Mouse (Mus musculus) intestine, embryonic 16.5 days (tissue): ENCODE measurements around the gene Ifna11. TPM values are rescaled to one million over a fixed set of nuclear protein-coding genes. Genes with fewer than 3 reads are reported as not detected.

Experiments
- ATAC-seq: fragments of 200-750 bp; cut with Nextera tagmentation; 2 replicates; pipeline ENCODE4 v1.8.0; 2017; ENCODE audit warnings: moderate TSS enrichment, moderate library complexity
- H3K27ac ChIP-seq: fragments of 300-500 bp; sonication (generic); 2 replicates; pipeline ENCODE4 v1.5.1; 2014; ENCODE audit warnings: mild to moderate bottlenecking, low read length
- H3K27me3 ChIP-seq: fragments of 300-500 bp; sonication (generic); replicated peaks from 2 replicates; pipeline ENCODE4 v1.6.1; 2014; ENCODE audit warnings: low read length, control low read depth, mixed read lengths; ENCODE audit not compliant: control insufficient read depth, insufficient read depth
- H3K36me3 ChIP-seq: fragments of 300-500 bp; sonication (generic); 2 replicates; pipeline ENCODE4 v1.6.1; 2014; ENCODE audit warnings: low read length, control low read depth; ENCODE audit not compliant: control insufficient read depth, insufficient read depth
- H3K4me1 ChIP-seq: fragments of 300-500 bp; sonication (generic); 2 replicates; pipeline ENCODE4 v1.6.1; 2014; ENCODE audit warnings: low read length, control low read depth, mixed read lengths; ENCODE audit not compliant: control insufficient read depth, insufficient read depth
- H3K4me2 ChIP-seq: fragments of 300-500 bp; sonication (generic); 2 replicates; pipeline ENCODE4 v1.6.1; 2014; ENCODE audit warnings: low read depth, low read length, control low read depth
- H3K4me3 ChIP-seq: fragments of 300-500 bp; sonication (generic); 2 replicates; pipeline ENCODE4 v1.5.1; 2014; ENCODE audit warnings: mild to moderate bottlenecking, low read length
- H3K9ac ChIP-seq: fragments of 300-500 bp; sonication (generic); 2 replicates; pipeline ENCODE4 v1.6.1; 2014; ENCODE audit warnings: low read depth, low read length
- H3K9me3 ChIP-seq: fragments of 300-500 bp; sonication (generic); 2 replicates; pipeline ENCODE4 v1.6.1; 2016; ENCODE audit warnings: low read length, control low read depth; ENCODE audit not compliant: control insufficient read depth
- WGBS: fragments of 180-500 bp; shearing (Covaris S2); extraction: QIAGEN DNeasy Blood & Tissue Kit; methylation state at CpG from one replicate; pipeline ENCODE4 v1.1.7; 2014; 5-methylcytosine and 5-hydroxymethylcytosine counted together
- polyA plus RNA-seq: library from polyadenylated mRNA; unstranded; fragments of >200 nt; fragmentation: Nextera tagmentation; extraction: Ambion mirVana; gene quantifications from 2 replicates; pipeline ENCODE4 v1.2.1, GENCODE M21; 2015

Gene Ifna11
- polyA plus RNA-seq, 1 experiment from 2014 or later, result not detected

DNA sequence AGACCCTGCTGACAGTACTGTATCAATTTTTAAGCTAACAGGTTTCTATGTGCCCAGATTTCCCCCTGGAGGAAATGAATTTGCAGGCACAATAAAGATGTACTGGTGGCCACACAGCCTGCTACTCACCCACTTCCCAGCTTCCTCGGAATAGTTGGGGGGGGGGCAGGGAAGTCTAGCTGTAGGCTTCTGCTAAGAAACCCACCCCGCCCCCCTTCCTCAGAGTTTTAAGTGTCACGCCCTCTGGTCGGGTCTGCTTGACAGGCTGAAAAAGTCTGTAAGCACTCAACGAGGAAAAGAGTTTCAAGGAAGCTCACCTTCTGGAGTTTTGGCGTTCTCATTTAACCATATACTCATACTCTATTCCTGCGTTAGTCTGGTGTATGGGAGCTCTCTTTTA, 43.5 kb downstream of the Ifna11 start:
- H3K4me1 ChIP-seq, result peaks cover 6% of the 10 kb centered on the region; the same call in 1 of the 2 replicates

GRCm38 (mm10) chr4:88864599-88864998, 44.8 kb downstream of the Ifna11 start:
- Histone ChIP-seq H3K36me3 (no peaks in the 10 kb centered on the region), H3K4me1 (peaks cover 6% of the 10 kb centered on the region; the same call in 1 of the 2 replicates), H3K27me3 (no peaks in the 10 kb centered on the region; the same call in 1 of the 2 replicates), H3K27ac (no peak overlapping the region), H3K9ac (no peak overlapping the region), H3K4me2 (no peak overlapping the region), H3K9me3 (no peaks in the 10 kb centered on the region), H3K4me3 (no peak overlapping the region)
- no peak for ATAC-seq
- WGBS, result 65% methylated on average over 9 of the region's 9 CpGs

More for the DNA sequence above, 43.5 kb downstream of the Ifna11 start:
- ATAC-seq, result no peak
- Histone ChIP-seq H3K9ac (no peak overlapping the region), H3K27me3 (no peaks in the 10 kb centered on the region; the same call in 1 of the 2 replicates), H3K36me3 (no peaks in the 10 kb centered on the region), H3K4me2 (no peak overlapping the region), H3K9me3 (no peaks in the 10 kb centered on the region), H3K27ac (no peak overlapping the region), H3K4me3 (no peak overlapping the region)
- WGBS, result 7% methylated on average over 7 of the region's 7 CpGs

- H3K4me3 ChIP-seq, result no peak overlapping the region
- peaks cover 6% of the 10 kb centered on the region; the same call in 1 of the 2 replicates for H3K4me1 ChIP-seq
- H3K27me3 ChIP-seq, result no peaks in the 10 kb centered on the region; the same call in 1 of the 2 replicates
- H3K4me2 ChIP-seq, result no peak overlapping the region
- 57% methylated on average over 6 of the region's 6 CpGs for WGBS
- H3K27ac ChIP-seq, result no peak overlapping the region
- no peaks in the 10 kb centered on the region for H3K9me3 ChIP-seq
- H3K36me3 ChIP-seq, result no peaks in the 10 kb centered on the region
- no peak for ATAC-seq
- no peak overlapping the region for H3K9ac ChIP-seq
Measured at GRCm38 (mm10) chr4:88865011-88865569, 45.3 kb downstream of the Ifna11 start.

DNA sequence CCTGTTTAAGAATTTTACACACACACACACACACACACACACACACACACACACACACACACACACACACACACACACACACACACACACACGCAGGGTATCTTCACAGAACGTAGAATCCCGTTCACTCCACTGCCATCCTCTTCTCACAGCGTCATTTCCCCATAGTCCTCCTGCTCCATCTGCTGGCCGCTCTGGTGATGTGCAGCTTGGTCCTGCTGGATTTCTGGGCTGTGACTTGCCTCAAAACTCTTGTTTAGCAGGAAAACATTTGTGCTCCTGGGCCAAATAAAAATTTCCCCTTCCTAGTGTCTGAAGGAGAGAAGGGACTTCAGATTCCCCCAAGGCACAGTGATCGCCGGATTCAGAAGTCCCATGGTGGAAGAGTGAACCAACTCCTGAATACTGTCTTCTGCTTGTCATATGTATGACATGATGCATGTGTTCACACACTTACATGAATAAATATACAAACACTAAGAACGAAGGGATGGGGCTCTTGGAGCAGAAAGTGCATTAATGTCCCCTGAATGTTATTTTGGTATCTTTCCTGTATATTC, 47.7 kb downstream of the Ifna11 start:
- Histone ChIP-seq H3K4me2 (peak overlapping the region; percentile 96), H3K9ac (peak overlapping the region; percentile 69), H3K4me3 (peak overlapping the region; percentile 62), H3K4me1 (peaks cover 6% of the 10 kb centered on the region; the same call in 1 of the 2 replicates), H3K9me3 (no peaks in the 10 kb centered on the region), H3K27ac (no peak overlapping the region), H3K36me3 (no peaks in the 10 kb centered on the region), H3K27me3 (no peaks in the 10 kb centered on the region)
- WGBS, result 2% methylated on average over 8 of the region's 8 CpGs
- ATAC-seq, result peak; percentile 67

- H3K4me2 ChIP-seq, result peak overlapping the region; percentile 96
- no peaks in the 10 kb centered on the region for H3K4me1 ChIP-seq
- 6% methylated on average over 31 of the region's 31 CpGs for WGBS
- no peaks in the 10 kb centered on the region for H3K36me3 ChIP-seq
- H3K27me3 ChIP-seq, result no peaks in the 10 kb centered on the region
- ATAC-seq, result peak; percentile 57
- peak overlapping the region; percentile 18; the same call in 1 of the 2 replicates for H3K27ac ChIP-seq
- peak overlapping the region; percentile 69 for H3K9ac ChIP-seq
- H3K4me3 ChIP-seq, result peak overlapping the region; percentile 62
- no peaks in the 10 kb centered on the region for H3K9me3 ChIP-seq
Measured at GRCm38 (mm10) chr4:88867926-88868911, 48.5 kb downstream of the Ifna11 start.

Other genes starting within 250 kb of the Ifna11 start
- gene Ifna14, start 248.2 kb upstream of the Ifna11 start, polyA plus RNA-seq, result not detected in 2 replicates
- gene Ifna9, start 227.6 kb upstream of the Ifna11 start, polyA plus RNA-seq, result not detected in 2 replicates
- not detected in 2 replicates for gene Ifna12, start 216.6 kb upstream of the Ifna11 start, polyA plus RNA-seq
- gene C87499, start 185.5 kb upstream of the Ifna11 start, polyA plus RNA-seq, result not detected in 2 replicates
- gene Ifna13, start 175.5 kb upstream of the Ifna11 start, polyA plus RNA-seq, result not detected in 2 replicates
- not detected in 2 replicates for gene Ifna16, start 143.0 kb upstream of the Ifna11 start, polyA plus RNA-seq
- not detected in 2 replicates for gene Ifna2, start 136.0 kb upstream of the Ifna11 start, polyA plus RNA-seq
- not detected in 2 replicates for gene Ifnab, start 128.6 kb upstream of the Ifna11 start, polyA plus RNA-seq
- 0.62 and 1.4 TPM in 2 replicates for gene Gm26566, start 98.2 kb upstream of the Ifna11 start, polyA plus RNA-seq
- 63.4 and 69.9 TPM in 2 replicates for gene Klhl9, start 97.5 kb upstream of the Ifna11 start, polyA plus RNA-seq
- gene Gm13271, start 65.1 kb upstream of the Ifna11 start, polyA plus RNA-seq, result not detected in 2 replicates
- gene Gm13283, start 59.8 kb upstream of the Ifna11 start, polyA plus RNA-seq, result 0.21 TPM in 1 of 2 replicates, not detected in the other
- gene Gm13290, start 46.1 kb upstream of the Ifna11 start, polyA plus RNA-seq, result 0.44 and 0.83 TPM in 2 replicates
- not detected in 2 replicates for gene Gm13289, start 43.0 kb upstream of the Ifna11 start, polyA plus RNA-seq
- gene Gm13272, start 40.1 kb upstream of the Ifna11 start, polyA plus RNA-seq, result 0.28 TPM in 1 of 2 replicates, not detected in the other
- gene Ifnz, start 37.8 kb upstream of the Ifna11 start, polyA plus RNA-seq, result 0.11 TPM in 1 of 2 replicates, not detected in the other
- not detected in 2 replicates for gene Gm13276, start 34.2 kb upstream of the Ifna11 start, polyA plus RNA-seq
- gene Gm13277, start 31.3 kb upstream of the Ifna11 start, polyA plus RNA-seq, result not detected in 2 replicates
- gene Gm13278, start 28.4 kb upstream of the Ifna11 start, polyA plus RNA-seq, result not detected in 2 replicates
- gene Gm13275, start 25.5 kb upstream of the Ifna11 start, polyA plus RNA-seq, result not detected in 2 replicates
- gene Gm13279, start 22.6 kb upstream of the Ifna11 start, polyA plus RNA-seq, result not detected in 2 replicates
- 0.47 and 0.53 TPM in 2 replicates for gene Gm13285, start 20.3 kb upstream of the Ifna11 start, polyA plus RNA-seq
- gene Gm13287, start 16.7 kb upstream of the Ifna11 start, polyA plus RNA-seq, result not detected in 2 replicates
- not detected in 2 replicates for gene Gm13288, start 14.4 kb upstream of the Ifna11 start, polyA plus RNA-seq
- not detected in 2 replicates for gene Ifna7, start 3.7 kb upstream of the Ifna11 start, polyA plus RNA-seq
- not detected in 2 replicates for gene Ifna6, start 7.5 kb downstream of the Ifna11 start, polyA plus RNA-seq
- gene Ifna5, start 15.6 kb downstream of the Ifna11 start, polyA plus RNA-seq, result not detected in 2 replicates
- not detected in 2 replicates for gene Ifna4, start 21.9 kb downstream of the Ifna11 start, polyA plus RNA-seq
- not detected in 2 replicates for gene Ifna1, start 30.1 kb downstream of the Ifna11 start, polyA plus RNA-seq
- gene Ifne, start 60.2 kb downstream of the Ifna11 start, polyA plus RNA-seq, result not detected in 2 replicates